20 mouse cellular contexts compared by ENCODE assay signal in genomic region chr9:115230141-115230540, GRCm38 (mm10).
DNase-seq lines count a peak whose midpoint lies in the region; ATAC-seq lines count a peak whose summit lies in the region.
"Had no signal": no experiment of that assay in that cellular context is flagged by ENCODE, and none has a peak within 500 bp of the region (broad histone marks: within the 10 kb centered on the region; RNA-seq: fewer than 3 reads in every experiment).

No protein-coding gene starts in this region.

- DNase-seq in heart, adult 11 months, result peak; percentile 31
- DNase-seq in heart, adult 18-20 months, result no peak
- DNase-seq in kidney, adult 8-10 months, result no peak
- DNase-seq in midbrain, embryonic 10.5 days (ENCODE audit: low spot score), result no peak
- DNase-seq in right cerebral cortex, postnatal 10 days (ENCODE audit: low spot score in 2 of 2), result no peak
- DNase-seq: adrenal gland, postnatal 10 days; cerebellum, adult 11 months; cerebellum, adult 8-10 months; cerebellum, postnatal 14 days; embryo, embryonic 11 days; forebrain, postnatal 0 days; gastrocnemius, postnatal 25 days; heart, postnatal 14 days had no signal

- 23% methylated on average over 3 of the region's 3 CpGs for WGBS in kidney, embryonic 14.5 days
- 19% methylated on average over 3 of the region's 3 CpGs for WGBS in midbrain, embryonic 10.5 days
- 15% methylated on average over 3 of the region's 3 CpGs for WGBS in midbrain, embryonic 16.5 days

- no peak overlapping the region for H3K27ac ChIP-seq in kidney, embryonic 14.5 days (ENCODE audit: low read depth, low read length)
- H3K27ac ChIP-seq in midbrain, embryonic 10.5 days (replicated peaks), result 0 out of 2 replicates have a peak overlapping the region, but pooled peaks have one; percentile 42
- no peak overlapping the region for H3K27ac ChIP-seq in midbrain, embryonic 16.5 days (ENCODE audit: low read length)
- H3K27ac ChIP-seq: embryonic facial prominence, embryonic 12.5 days; forebrain, embryonic 13.5 days; heart, embryonic 15.5 days; hindbrain, embryonic 12.5 days had no signal

- H3K4me2 ChIP-seq in kidney, embryonic 14.5 days (replicated peaks; ENCODE audit: low read depth, low read length), result no peak overlapping the region
- H3K4me2 ChIP-seq in midbrain, embryonic 16.5 days (ENCODE audit: low read length), result no peak overlapping the region
- H3K4me2 ChIP-seq: embryonic facial prominence, embryonic 12.5 days; forebrain, embryonic 13.5 days; heart, embryonic 11.5 days; heart, embryonic 15.5 days; hindbrain, embryonic 12.5 days had no signal

- no peaks in the 10 kb centered on the region for H3K36me3 ChIP-seq in kidney, embryonic 14.5 days (ENCODE audit: control insufficient read depth, insufficient read depth, low read length)
- H3K36me3 ChIP-seq in midbrain, embryonic 10.5 days, result no peaks in the 10 kb centered on the region; the same call in 1 of the 2 replicates
- H3K36me3 ChIP-seq in midbrain, embryonic 16.5 days (ENCODE audit: control insufficient read depth, insufficient read depth, low read length), result no peaks in the 10 kb centered on the region
- H3K36me3 ChIP-seq: embryonic facial prominence, embryonic 12.5 days; heart, embryonic 15.5 days; hindbrain, embryonic 12.5 days had no signal

- no peaks in the 10 kb centered on the region for H3K9me3 ChIP-seq in kidney, embryonic 14.5 days (ENCODE audit: control insufficient read depth, low read length)
- no peaks in the 10 kb centered on the region for H3K9me3 ChIP-seq in midbrain, embryonic 10.5 days (replicated peaks)
- H3K9me3 ChIP-seq in midbrain, embryonic 16.5 days (replicated peaks; ENCODE audit: control insufficient read depth, low read length, poor library complexity, severe bottlenecking), result no peaks in the 10 kb centered on the region
- H3K9me3 ChIP-seq: embryonic facial prominence, embryonic 12.5 days; forebrain, embryonic 13.5 days; heart, embryonic 15.5 days; hindbrain, embryonic 12.5 days had no signal

- peak; percentile 50 for ATAC-seq in kidney, embryonic 14.5 days (ENCODE audit: low FRiP score, low TSS enrichment)
- ATAC-seq in midbrain, embryonic 16.5 days, result no peak
- ATAC-seq: forebrain, embryonic 13.5 days; forebrain, postnatal 0 days had no signal

- H3K9ac ChIP-seq in kidney, embryonic 14.5 days (ENCODE audit: low read depth, low read length), result no peak overlapping the region
- H3K9ac ChIP-seq in midbrain, embryonic 16.5 days (ENCODE audit: low read depth, low read length), result no peak overlapping the region
- H3K9ac ChIP-seq: embryonic facial prominence, embryonic 12.5 days; forebrain, embryonic 13.5 days; forebrain, postnatal 0 days; heart, embryonic 15.5 days; hindbrain, embryonic 12.5 days had no signal

- H3K4me1 ChIP-seq in kidney, embryonic 14.5 days (ENCODE audit: control insufficient read depth, insufficient read depth, low read length), result peaks cover 8% of the 10 kb centered on the region; the same call in 1 of the 2 replicates
- peaks cover 15% of the 10 kb centered on the region for H3K4me1 ChIP-seq in midbrain, embryonic 10.5 days
- H3K4me1 ChIP-seq in midbrain, embryonic 16.5 days (ENCODE audit: control insufficient read depth, insufficient read depth, low read length), result no peaks in the 10 kb centered on the region
- H3K4me1 ChIP-seq: embryonic facial prominence, embryonic 12.5 days; heart, embryonic 15.5 days had no signal

- no peak overlapping the region for H3K4me3 ChIP-seq in kidney, embryonic 14.5 days (ENCODE audit: low read length)
- no peak overlapping the region for H3K4me3 ChIP-seq in midbrain, embryonic 10.5 days
- H3K4me3 ChIP-seq in midbrain, embryonic 16.5 days (ENCODE audit: low read depth, low read length), result no peak overlapping the region
- H3K4me3 ChIP-seq: embryonic facial prominence, embryonic 12.5 days; forebrain, embryonic 13.5 days; heart, embryonic 15.5 days; hindbrain, embryonic 12.5 days had no signal

- H3K27me3 ChIP-seq in kidney, embryonic 14.5 days (ENCODE audit: control insufficient read depth, insufficient read depth, low read length), result no peaks in the 10 kb centered on the region
- no peaks in the 10 kb centered on the region for H3K27me3 ChIP-seq in midbrain, embryonic 10.5 days (ENCODE audit: low read depth, poor library complexity, severe bottlenecking)
- H3K27me3 ChIP-seq in midbrain, embryonic 16.5 days (ENCODE audit: control insufficient read depth, insufficient read depth, low read depth, low read length), result no peaks in the 10 kb centered on the region
- H3K27me3 ChIP-seq: embryonic facial prominence, embryonic 12.5 days; forebrain, embryonic 13.5 days; heart, embryonic 15.5 days; hindbrain, embryonic 12.5 days had no signal
